Mouse (Mus musculus) liver, adult 2 months (tissue): ENCODE data around the gene Trim14.

ENCODE experiments used
- CTCF ChIP-seq: fragments of 200-500 bp; IDR thresholded peaks from 2 replicates; pipeline ENCODE4 v1.5.1; 2011; ENCODE audit warnings: low read depth, low read length, control low read depth
- POLR2A ChIP-seq: fragments of 200-500 bp; IDR thresholded peaks from 2 replicates; pipeline ENCODE4 v1.6.1; 2011; ENCODE audit warnings: low read length, control low read depth; ENCODE audit not compliant: insufficient read depth; ENCODE audit errors: extremely low read depth

DNA sequence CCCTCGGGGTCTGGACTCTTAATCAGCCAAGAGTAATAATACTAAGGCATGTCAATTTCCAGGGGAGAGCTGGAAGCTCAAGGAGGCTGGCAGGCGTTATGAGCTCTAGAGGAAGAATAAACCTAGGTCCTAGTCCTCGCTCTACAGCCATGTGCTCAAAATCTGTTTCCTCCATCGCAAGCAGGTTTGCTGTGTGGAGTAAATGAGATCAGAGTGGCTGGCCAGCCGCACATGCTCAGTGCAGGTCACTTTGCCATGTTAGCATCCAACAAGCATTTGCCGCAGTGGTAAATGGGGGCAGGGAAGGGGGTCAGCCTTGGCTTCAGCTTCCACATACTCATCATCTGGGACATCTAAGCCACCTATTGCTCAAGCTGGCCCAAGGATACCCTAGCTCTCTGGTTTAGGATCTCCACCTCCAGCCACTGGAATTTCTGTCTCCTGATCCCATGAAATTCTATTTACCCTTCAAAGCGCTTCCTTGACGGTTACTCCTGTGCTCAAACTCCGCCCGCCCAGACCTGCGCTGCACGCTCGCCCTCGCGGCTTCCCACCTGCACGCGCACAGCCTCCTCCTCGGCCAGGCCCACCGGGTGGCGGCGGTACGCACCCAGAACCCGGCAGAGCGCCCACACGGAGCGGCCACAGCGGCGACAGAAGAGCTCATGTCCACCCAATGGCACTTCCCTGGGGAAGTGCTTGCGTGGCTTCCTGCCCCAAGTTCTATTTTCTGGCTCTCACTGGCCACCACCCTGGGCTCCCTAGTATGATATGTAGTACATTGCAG is 1.8 kb downstream of the Trim14 start:
- TF ChIP-seq CTCF, result peak; percentile 18; the same call in 1 of the 2 replicates
- 0 out of 2 replicates have a peak, but pooled peaks have one; percentile 8 for TF ChIP-seq POLR2A
